Mouse (Mus musculus) heart, embryonic 12.5 days (tissue): ENCODE results near the gene Prdm4. TPM values are rescaled to one million over a fixed set of nuclear protein-coding genes. Genes with fewer than 3 reads are reported as not detected.

Experiments
- ATAC-seq: fragments of 200-750 bp; cut with Nextera tagmentation; 2 replicates; pipeline ENCODE4 v1.8.0; 2017; ENCODE audit warnings: moderate TSS enrichment, moderate library complexity; ENCODE audit not compliant: insufficient number of reproducible peaks, low FRiP score
- H3K27ac ChIP-seq: fragments of 300-500 bp; sonication (generic); 2 replicates; pipeline ENCODE4 v1.5.1; 2016; ENCODE audit warnings: mild to moderate bottlenecking, moderate library complexity; ENCODE audit not compliant: poor library complexity, severe bottlenecking
- H3K27me3 ChIP-seq: fragments of 300-500 bp; sonication (generic); replicated peaks from 2 replicates; pipeline ENCODE4 v1.6.1; 2016; ENCODE audit warnings: mild to moderate bottlenecking, moderate library complexity
- H3K36me3 ChIP-seq: fragments of 300-500 bp; sonication (generic); 2 replicates; pipeline ENCODE4 v1.6.1; 2016; ENCODE audit warnings: mild to moderate bottlenecking, moderate library complexity
- H3K4me1 ChIP-seq: fragments of 300-500 bp; sonication (generic); replicated peaks from 2 replicates; pipeline ENCODE4 v1.6.1; 2016; ENCODE audit warnings: mild to moderate bottlenecking
- H3K4me2 ChIP-seq: fragments of 300-500 bp; sonication (generic); 2 replicates; pipeline ENCODE4 v1.6.1; 2016; ENCODE audit warnings: mild to moderate bottlenecking, moderate library complexity
- H3K4me3 ChIP-seq: fragments of 300-500 bp; sonication (generic); 2 replicates; pipeline ENCODE4 v1.5.1; 2016; ENCODE audit warnings: mild to moderate bottlenecking
- H3K9ac ChIP-seq: fragments of 300-500 bp; sonication (generic); 2 replicates; pipeline ENCODE4 v1.6.1; 2016; ENCODE audit warnings: mild to moderate bottlenecking, moderate library complexity
- H3K9me3 ChIP-seq: fragments of 300-500 bp; sonication (generic); replicated peaks from 2 replicates; pipeline ENCODE4 v1.6.1; 2016; ENCODE audit warnings: mild to moderate bottlenecking, moderate library complexity
- WGBS: fragments of 180-500 bp; shearing (Covaris S2); methylation state at CpG from one replicate; pipeline ENCODE4 v1.1.7; 2016; 5-methylcytosine and 5-hydroxymethylcytosine counted together
- polyA plus RNA-seq: library from polyadenylated mRNA; unstranded; fragments of >200 nt; fragmentation: Nextera tagmentation; extraction: Ambion mirVana; gene quantifications from 2 replicates; pipeline ENCODE4 v1.2.1, GENCODE M21; 2016

The Prdm4 gene
- polyA plus RNA-seq, 1 experiment from 2014 or later = 17.2 TPM

- Histone ChIP-seq H3K4me1 (0 out of 2 replicates have a peak, but pooled peaks cover 8% of the 10 kb centered on the region), H3K4me2 (no peak overlapping the region), H3K9me3 (no peaks in the 10 kb centered on the region), H3K36me3 (no peaks in the 10 kb centered on the region), H3K27ac (no peak overlapping the region), H3K27me3 (no peaks in the 10 kb centered on the region), H3K4me3 (no peak overlapping the region), H3K9ac (no peak overlapping the region)
- WGBS = 50% methylated on average over 4 of the region's 4 CpGs
- ATAC-seq = no peak
Observed at GRCm38 (mm10) chr10:85846105-85846862, 70.7 kb downstream of the Prdm4 start.

Other genes starting within 250 kb of the Prdm4 start
- 45.9 and 48.1 TPM in 2 replicates for gene Pwp1, start 87.6 kb downstream of the Prdm4 start, polyA plus RNA-seq
- gene Ascl4, start 10.5 kb upstream of the Prdm4 start, polyA plus RNA-seq = not detected in 2 replicates
- 122 and 124 TPM in 2 replicates for gene Rtcb, start 40.7 kb upstream of the Prdm4 start, polyA plus RNA-seq
- not detected in 2 replicates for gene Bpifc, start 94.8 kb upstream of the Prdm4 start, polyA plus RNA-seq
- 23.5 and 25.7 TPM in 2 replicates for gene Fbxo7, start 104.8 kb upstream of the Prdm4 start, polyA plus RNA-seq